Mouse (Mus musculus) ES-Bruce4 (cell line): ENCODE data around the gene Abtb1.

Experiments
- CTCF ChIP-seq: IDR thresholded peaks from one replicate; pipeline ENCODE4 v1.8.1; 2011; ENCODE audit warnings: low read depth, low read length
- EP300 ChIP-seq: IDR thresholded peaks from 2 replicates; pipeline ENCODE4 v1.6.1; 2011; ENCODE audit warnings: low read depth, low read length; ENCODE audit not compliant: insufficient read depth
- POLR2A ChIP-seq: IDR thresholded peaks from one replicate; pipeline ENCODE4 v1.8.1; 2011; ENCODE audit warnings: low read length; ENCODE audit not compliant: insufficient read depth

DNA sequence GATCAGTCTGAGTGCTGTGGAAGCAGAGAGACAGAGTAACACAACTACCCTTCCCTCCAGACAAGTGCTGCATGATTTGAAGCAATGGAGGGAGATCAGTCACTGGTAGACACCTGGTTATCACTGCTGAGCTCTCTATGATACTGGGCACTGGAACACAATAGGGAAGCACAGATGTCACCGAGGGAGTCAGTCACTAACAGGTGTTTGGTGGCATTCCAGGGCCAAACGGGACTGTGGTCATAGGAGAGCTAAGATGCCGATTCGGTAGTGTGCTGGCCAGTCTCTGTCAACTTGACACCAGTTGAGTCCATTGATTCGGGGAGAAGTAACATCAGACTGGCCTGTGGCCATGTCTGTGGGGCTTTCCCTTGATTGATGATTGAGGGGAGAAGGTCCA lies 12.7 kb upstream of the Abtb1 start:
- TF ChIP-seq POLR2A (no peak), CTCF (no peak), EP300 (no peak)
